Mouse (Mus musculus) liver, adult 2 months (tissue): ENCODE results near the gene Zbtb22.
"Not testable (repeated sequence)": the region's sequence is repeated elsewhere in the genome, so short reads cannot be mapped to it uniquely, and the experiment has no call there.

ENCODE experiments used
- CTCF ChIP-seq: fragments of 200-500 bp; IDR thresholded peaks from 2 replicates; pipeline ENCODE4 v1.5.1; 2011; ENCODE audit warnings: low read depth, low read length, control low read depth
- POLR2A ChIP-seq: fragments of 200-500 bp; IDR thresholded peaks from 2 replicates; pipeline ENCODE4 v1.6.1; 2011; ENCODE audit warnings: low read length, control low read depth; ENCODE audit not compliant: insufficient read depth; ENCODE audit errors: extremely low read depth

GRCm38 (mm10) chr17:33891892-33892291 is 23.8 kb upstream of the Zbtb22 start:
- not testable (repeated sequence) for TF ChIP-seq POLR2A, CTCF
